Mouse (Mus musculus) lung, postnatal 25 days (tissue): ENCODE data around the gene Cacnb2.

Experiments
- DNase-seq: peaks from one replicate; pipeline ENCODE4 v3.0.0; 2022; ENCODE audit warnings: low spot score

Gene Cacnb2

DNA sequence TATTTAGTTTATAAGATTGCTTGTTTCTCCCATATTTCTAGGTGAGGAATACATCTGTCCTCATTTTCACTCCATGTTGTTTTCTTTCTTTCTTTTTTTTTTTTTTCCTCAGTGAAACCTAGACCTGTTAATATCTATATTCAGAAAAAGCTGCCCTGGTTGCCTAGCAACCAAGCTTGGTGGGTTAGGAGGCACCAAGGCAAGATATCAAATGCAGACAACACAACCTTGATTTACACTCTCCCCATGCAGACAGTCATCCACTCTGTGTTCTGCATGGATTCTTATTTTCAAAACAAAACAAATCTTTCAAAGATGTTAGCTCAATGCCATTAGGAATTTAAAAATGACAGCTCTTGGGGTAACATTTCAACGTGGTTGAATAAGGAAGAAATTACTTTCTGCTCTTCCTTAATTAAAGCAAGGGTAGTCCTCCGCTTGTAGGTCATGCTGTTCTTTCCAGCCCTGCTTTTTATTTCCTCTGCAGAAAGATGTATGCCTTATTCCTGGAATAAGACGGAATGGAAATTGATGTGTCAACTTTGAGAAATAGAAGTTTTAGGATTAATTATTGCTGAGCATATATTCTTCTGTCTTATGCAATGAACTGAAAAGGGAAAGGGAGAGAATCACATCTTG, 172.1 kb downstream of the Cacnb2 start:
- no peak for DNase-seq

GRCm38 (mm10) chr2:14787983-14788382, 185.1 kb downstream of the Cacnb2 start:
- no peak for DNase-seq

- no peak for DNase-seq
Observed at GRCm38 (mm10) chr2:14801446-14802046, 198.7 kb downstream of the Cacnb2 start.

- DNase-seq, result peak; percentile 5
Observed at GRCm38 (mm10) chr2:14807650-14808347, 204.9 kb downstream of the Cacnb2 start.

DNA sequence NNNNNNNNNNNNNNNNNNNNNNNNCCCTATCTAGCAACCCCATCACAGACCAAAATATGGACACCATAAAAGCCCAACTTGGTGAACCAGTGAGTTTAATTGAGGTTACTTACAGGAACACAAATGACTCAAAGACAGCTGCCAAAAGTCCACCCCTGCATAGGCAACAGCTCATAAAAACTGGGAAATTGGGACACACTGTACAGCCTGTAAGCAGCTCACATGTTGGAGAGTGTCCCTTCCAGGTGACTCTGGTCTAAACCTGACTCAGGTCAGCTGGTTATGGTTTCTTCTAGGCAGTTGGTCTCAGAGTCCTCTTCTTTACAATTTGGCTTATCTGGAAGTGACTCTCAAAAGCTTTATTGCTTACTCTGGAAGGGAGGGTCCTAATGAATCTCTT, 212.1 kb downstream of the Cacnb2 start:
- DNase-seq, result no peak

GRCm38 (mm10) chr2:14818651-14819050, 215.8 kb downstream of the Cacnb2 start:
- no peak for DNase-seq

GRCm38 (mm10) chr2:14820946-14821345, 218.1 kb downstream of the Cacnb2 start:
- no peak for DNase-seq

- DNase-seq, result peak; percentile 3
Observed at GRCm38 (mm10) chr2:14823105-14823504, 220.2 kb downstream of the Cacnb2 start.

DNA sequence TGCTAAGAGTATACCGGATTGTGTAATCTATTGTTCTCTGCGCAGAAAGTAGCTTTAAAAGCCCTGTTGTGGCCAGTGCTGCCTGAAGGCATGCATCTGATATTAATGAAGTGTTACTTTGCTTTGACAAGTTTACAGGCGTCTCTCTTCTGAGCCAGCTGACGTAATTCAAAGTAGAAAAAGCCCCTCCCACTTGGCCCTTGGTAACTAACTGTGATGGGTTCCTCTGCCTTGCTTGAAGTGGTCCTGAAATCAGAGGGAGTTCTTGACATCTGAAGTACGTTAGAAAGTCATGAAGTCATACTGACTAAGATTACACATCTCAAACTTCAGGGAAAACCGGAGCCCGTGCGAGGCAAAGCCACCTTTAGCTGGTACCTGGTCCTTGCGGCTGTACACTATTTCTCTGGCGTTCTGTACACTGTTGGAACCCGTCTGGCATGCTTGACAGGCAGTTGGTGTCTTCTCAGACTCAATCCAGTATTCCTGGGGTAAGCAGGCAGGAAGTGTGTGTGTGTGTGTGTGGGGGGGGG, 221.0 kb downstream of the Cacnb2 start:
- DNase-seq, result peak; percentile 79

DNA sequence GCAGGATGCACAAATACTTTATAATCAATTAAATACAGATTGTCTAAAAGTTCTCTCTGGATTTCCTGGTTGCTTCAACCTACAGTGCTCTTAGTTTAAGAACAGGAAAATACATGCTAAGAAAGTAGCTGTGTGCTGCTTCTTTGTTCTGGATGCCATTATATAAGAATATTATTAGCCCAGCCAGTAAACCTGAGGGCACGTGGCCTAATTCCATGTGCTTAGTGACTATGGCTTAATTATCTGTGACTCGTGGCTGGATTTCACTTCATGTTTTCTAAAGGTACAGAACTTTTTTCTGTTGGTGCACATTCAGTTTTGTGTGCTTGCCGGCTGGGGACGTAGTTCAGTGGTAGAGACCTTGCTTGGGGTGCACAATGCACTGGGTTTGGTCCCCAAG, 222.3 kb downstream of the Cacnb2 start:
- no peak for DNase-seq

DNA sequence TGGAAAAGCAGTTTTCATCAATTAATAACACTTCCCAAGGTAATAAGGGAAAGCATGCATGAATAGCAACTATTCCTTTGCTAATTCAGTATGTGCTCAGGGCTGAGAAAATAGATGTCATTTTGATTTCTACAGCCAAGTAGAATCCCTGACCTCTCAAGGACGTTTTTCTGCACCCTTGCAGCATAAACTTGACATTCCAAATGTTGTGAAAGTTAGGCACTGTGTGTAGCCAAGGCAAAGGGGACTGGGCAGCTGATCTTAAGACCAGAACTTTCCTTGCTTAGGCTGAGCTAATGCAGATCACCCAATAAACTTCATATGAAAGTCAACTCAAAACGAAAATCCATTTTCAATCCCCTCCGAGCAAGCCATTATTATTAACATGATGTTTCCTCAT, 226.6 kb downstream of the Cacnb2 start:
- DNase-seq, result no peak

DNA sequence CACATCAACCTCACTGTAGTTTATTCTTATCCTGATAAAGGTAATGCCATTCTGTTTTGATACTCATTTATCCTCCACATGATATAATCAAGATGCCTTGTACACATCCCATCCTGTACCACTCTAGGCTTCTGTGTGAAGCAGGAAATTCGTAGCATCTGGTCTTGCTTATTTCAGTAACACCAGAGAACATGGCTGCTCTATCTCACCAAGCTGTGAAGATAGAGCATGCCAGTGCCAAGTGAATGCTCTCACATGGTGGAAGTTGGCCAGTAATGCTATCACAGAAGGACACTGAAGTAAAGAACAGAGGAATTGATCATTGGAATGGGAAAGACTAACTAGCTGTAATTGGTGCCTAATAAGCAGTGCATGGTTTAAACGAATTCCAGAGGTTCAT, 228.4 kb downstream of the Cacnb2 start:
- DNase-seq, result no peak

GRCm38 (mm10) chr2:14834700-14835317, 231.9 kb downstream of the Cacnb2 start:
- DNase-seq, result peak; percentile 12

- no peak for DNase-seq
Observed at GRCm38 (mm10) chr2:14841272-14841671, 238.4 kb downstream of the Cacnb2 start.

DNA sequence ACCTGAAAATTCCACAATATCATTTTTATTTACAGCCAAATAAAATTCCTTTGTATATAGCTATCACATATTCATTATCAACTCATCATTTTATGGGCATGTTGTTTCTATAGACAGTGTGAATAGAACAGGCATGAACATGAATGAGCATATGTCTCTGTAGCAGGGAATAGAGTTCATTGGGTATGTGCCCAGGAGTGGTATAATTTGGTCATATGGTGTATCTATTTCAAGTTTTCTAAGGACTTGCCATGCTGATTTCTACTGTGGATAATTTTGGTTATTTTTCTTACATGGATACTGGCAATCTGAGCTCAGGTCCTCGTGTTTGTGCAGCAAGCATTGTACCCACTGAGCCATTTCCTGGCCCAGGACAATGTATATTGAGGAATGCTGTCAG, 243.8 kb downstream of the Cacnb2 start:
- no peak for DNase-seq

GRCm38 (mm10) chr2:14847188-14847587, 244.3 kb downstream of the Cacnb2 start:
- DNase-seq, result no peak

- DNase-seq, result no peak
Observed at GRCm38 (mm10) chr2:14850831-14851230, 247.9 kb downstream of the Cacnb2 start.

- peak; percentile 47 for DNase-seq
Observed at GRCm38 (mm10) chr2:14851383-14851782, 248.5 kb downstream of the Cacnb2 start.

- DNase-seq, result no peak
Observed at GRCm38 (mm10) chr2:14854054-14854453, 251.2 kb downstream of the Cacnb2 start.

DNA sequence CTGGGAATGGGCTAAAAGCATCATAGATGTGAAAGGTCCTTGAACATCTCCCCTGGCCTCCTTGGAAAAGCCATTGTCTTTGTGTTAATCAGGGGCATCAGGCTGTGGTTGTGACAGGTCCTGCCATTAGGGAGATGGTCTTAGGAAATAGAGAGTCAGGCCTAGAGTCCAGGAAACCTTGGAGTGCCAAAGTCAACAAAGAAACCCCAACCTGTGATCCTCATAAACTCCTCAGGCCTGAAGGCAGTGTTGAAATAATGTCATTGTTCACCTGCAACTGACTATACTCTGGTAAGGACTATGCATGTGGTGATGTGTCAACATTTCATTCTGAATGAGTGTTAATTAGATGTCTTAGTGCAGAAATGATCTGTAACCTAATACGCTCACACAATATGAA, 255.4 kb downstream of the Cacnb2 start:
- DNase-seq, result no peak

- no peak for DNase-seq
Observed at GRCm38 (mm10) chr2:14860350-14860749, 257.5 kb downstream of the Cacnb2 start.

DNA sequence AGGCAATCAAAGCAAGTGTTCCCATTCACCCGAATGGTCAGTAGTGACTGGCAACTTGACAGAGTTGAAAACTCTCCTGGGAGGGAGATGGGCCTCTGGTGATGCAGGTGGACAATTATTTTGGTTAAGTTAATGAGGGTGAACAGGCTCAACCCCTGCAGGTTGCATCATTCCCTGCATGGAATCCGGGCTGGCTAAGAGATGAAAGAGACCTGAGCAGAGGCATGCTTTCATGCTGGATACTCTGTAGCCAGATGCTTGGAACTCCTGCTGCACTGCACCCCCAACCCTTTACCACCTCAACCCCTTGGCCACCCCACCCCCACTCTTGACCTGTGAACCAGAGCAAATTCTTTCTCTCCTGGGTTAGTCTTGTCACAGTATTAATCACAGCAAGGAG, 258.7 kb downstream of the Cacnb2 start:
- DNase-seq, result no peak

- DNase-seq, result no peak
Observed at GRCm38 (mm10) chr2:14862981-14863380, 260.1 kb downstream of the Cacnb2 start.
